ENCODE assay signal across 13 mouse cellular contexts in the genomic region with DNA sequence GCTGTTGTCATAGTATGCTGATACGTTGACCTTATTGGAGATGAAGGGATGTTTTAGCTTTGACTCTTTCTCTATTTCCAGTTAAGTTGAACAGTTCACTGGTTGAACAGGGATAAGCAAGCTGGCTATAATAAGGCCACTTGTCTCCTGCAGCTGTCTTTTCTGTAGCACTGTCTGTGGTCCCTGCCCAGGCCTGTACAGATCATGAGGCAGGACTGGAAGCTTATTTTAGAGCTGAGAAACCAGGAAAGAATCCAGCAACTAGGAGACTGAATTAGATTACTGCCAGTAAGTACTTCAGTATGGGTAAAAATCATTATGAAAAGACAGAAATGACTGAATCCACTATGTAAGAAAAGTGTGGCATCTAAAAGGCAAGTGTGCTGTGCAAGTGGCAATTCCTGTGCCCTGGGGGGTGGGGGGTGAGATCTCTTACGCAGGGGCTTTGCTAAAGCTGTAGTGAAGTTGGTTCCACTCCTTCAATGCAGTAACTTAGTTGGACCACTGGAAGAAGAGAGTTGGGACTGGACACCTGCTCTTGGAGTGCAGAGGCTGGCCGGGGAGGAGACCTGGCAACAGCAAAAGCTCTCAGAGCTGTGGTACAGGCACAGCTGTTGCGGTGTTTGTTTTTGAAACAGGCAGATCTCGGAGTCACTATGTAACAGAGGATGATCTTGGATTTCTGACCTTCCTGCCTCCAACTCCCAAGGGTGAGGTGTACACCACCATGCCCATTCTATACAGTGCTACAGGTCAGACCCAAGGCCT. TPM values are rescaled to one million over a fixed set of nuclear protein-coding genes. Genes with fewer than 3 reads are reported as not detected.
DNase-seq lines count a peak whose midpoint lies in the region; ATAC-seq and TF ChIP-seq lines count a peak whose summit lies in the region.
"Had no signal": no experiment of that assay in that cellular context is flagged by ENCODE, and none has a peak within 500 bp of the region (broad histone marks: within the 10 kb centered on the region; RNA-seq: fewer than 3 reads in every experiment).

No protein-coding gene starts in this region.

- peak; percentile 77 for ATAC-seq in frontal cortex, adult (ENCODE audit: low TSS enrichment)
- ATAC-seq in heart, embryonic 11.5 days (replicated peaks; ENCODE audit: insufficient number of reproducible peaks, low FRiP score, low TSS enrichment) = no peak; the same call in 1 of the 2 replicates
- ATAC-seq: hindbrain, embryonic 16.5 days had no signal

- peaks cover 6% of the 10 kb centered on the region for H3K4me1 ChIP-seq in heart, embryonic 11.5 days (ENCODE audit: control insufficient read depth, insufficient read depth, low read length)
- H3K4me1 ChIP-seq: forebrain, embryonic 10.5 days had no signal

- H3K27me3 ChIP-seq in heart, embryonic 11.5 days (ENCODE audit: control insufficient read depth, insufficient read depth, low read length) = no peaks in the 10 kb centered on the region
- H3K27me3 ChIP-seq in myocyte (ENCODE audit: control insufficient read depth, insufficient read depth, insufficient read length) = no peaks in the 10 kb centered on the region

- no peaks in the 10 kb centered on the region for H3K36me3 ChIP-seq in heart, embryonic 11.5 days (ENCODE audit: control insufficient read depth, insufficient read depth, low read length)
- H3K36me3 ChIP-seq in myocyte (ENCODE audit: control insufficient read depth, insufficient read depth) = no peaks in the 10 kb centered on the region
- H3K36me3 ChIP-seq: forebrain, embryonic 10.5 days had no signal

- H3ac ChIP-seq in myocyte (ENCODE audit: control insufficient read depth, insufficient read length) = no peak overlapping the region

- no peaks in the 10 kb centered on the region for H3K79me2 ChIP-seq in myocyte (ENCODE audit: control insufficient read depth, insufficient read depth)

- WGBS in heart, embryonic 11.5 days (ENCODE audit: insufficient replicate concordance) = 76% methylated on average over 5 of the region's 5 CpGs

- H3K9me3 ChIP-seq in heart, embryonic 11.5 days (replicated peaks; ENCODE audit: control insufficient read depth, low read length) = no peaks in the 10 kb centered on the region
- H3K9me3 ChIP-seq: forebrain, embryonic 10.5 days; megakaryocyte, embryonic 14.5 days had no signal

- DNase-seq in frontal cortex, postnatal 10 days (ENCODE audit: low spot score in 2 of 2) = no peak
- peak; percentile 65 for DNase-seq in gastrocnemius, adult 18-20 months (ENCODE audit: low spot score)
- no peak for DNase-seq in layer of hippocampus, postnatal 25 days (ENCODE audit: extremely low spot score in 1 of 2, low spot score in 1 of 2)
- DNase-seq in thymus, postnatal 10 days (ENCODE audit: low spot score in 2 of 2) = no peak
- DNase-seq in adrenal gland, postnatal 36 days = no peak
- DNase-seq: cerebellum, adult 11 months; kidney, adult 9 months had no signal

- TF ChIP-seq POLR2A in myocyte (IDR thresholded peaks at IDR 0.05; ENCODE audit: insufficient read length, low read depth) = no peak

- H3K4me3 ChIP-seq in heart, embryonic 11.5 days (ENCODE audit: low read depth, low read length) = no peak overlapping the region
- no peak overlapping the region for H3K4me3 ChIP-seq in myocyte
- H3K4me3 ChIP-seq: forebrain, embryonic 10.5 days; megakaryocyte, embryonic 14.5 days had no signal

- no peak overlapping the region for H3K9ac ChIP-seq in heart, embryonic 11.5 days (ENCODE audit: low read depth, low read length)

- H3K4me2 ChIP-seq in heart, embryonic 11.5 days = no peak overlapping the region
- peak overlapping the region; percentile 46 for H3K4me2 ChIP-seq in myocyte (ENCODE audit: low read depth)

- peak overlapping the region; percentile 51 for H3K27ac ChIP-seq in heart, embryonic 11.5 days (ENCODE audit: low read depth, low read length)
- H3K27ac ChIP-seq: forebrain, embryonic 10.5 days had no signal

TF ChIP-seq in myocyte, 11 proteins besides CTCF, POLR2A, EP300 and RAD21:
- TF ChIP-seq CEBPB (IDR thresholded peaks at IDR 0.05; ENCODE audit: insufficient read depth, poor library complexity, severe bottlenecking) = no peak
- peak; percentile 91 to 94 (median 91) for TF ChIP-seq MYOD1 (IDR thresholded peaks at IDR 0.05; ENCODE audit: control insufficient read depth in 1 of 3, insufficient read length in 2 of 3, low read depth in 2 of 3)
- TF ChIP-seq SRF (IDR thresholded peaks at IDR 0.05; ENCODE audit: control insufficient read depth, insufficient read length, low read depth) = no peak
- peak; percentile 88 for TF ChIP-seq TCF12 (IDR thresholded peaks at IDR 0.05; ENCODE audit: insufficient read depth, poor library complexity, severe bottlenecking)
- peak; percentile 61 for TF ChIP-seq TCF3 (IDR thresholded peaks at IDR 0.05; ENCODE audit: insufficient read length, low read depth)
- peak; percentile 82 to 96 (median 95) for TF ChIP-seq MYOG (IDR thresholded peaks at IDR 0.05; ENCODE audit: control insufficient read depth in 1 of 3, insufficient read depth in 1 of 3, insufficient read length in 2 of 3, low read depth in 2 of 3)
- no peak for TF ChIP-seq POLR2AphosphoS2 (IDR thresholded peaks at IDR 0.05; ENCODE audit: insufficient read length, low read depth)
- no peak for TF ChIP-seq MAX (IDR thresholded peaks at IDR 0.05; ENCODE audit: low read depth)
- no peak for TF ChIP-seq REST (IDR thresholded peaks at IDR 0.05; ENCODE audit: insufficient read depth, insufficient read length)
- TF ChIP-seq USF1 (IDR thresholded peaks at IDR 0.05; ENCODE audit: low read depth) = no peak
- TF ChIP-seq E2F4 (IDR thresholded peaks at IDR 0.05; ENCODE audit: insufficient read depth) = no peak

RNA-seq across cellular contexts. Expression of gene Rrp1b, which starts 17.6 kb away (rescaled TPM):
- total RNA-seq in gastrocnemius, adult 18-20 months (2021) = 1 to 10 TPM; 5.9 to 8.4 TPM
- polyA plus RNA-seq in heart, embryonic 11.5 days (2014; fragmentation: Nextera tagmentation; extraction: Ambion mirVana) = 29.5 and 44.3 TPM in 2 replicates
- 13.1 TPM for polyA plus RNA-seq in myocyte (2012; fragmentation: generic; extraction: Trizol)
- total RNA-seq in layer of hippocampus, postnatal 25 days (2021) = 10 to 100 TPM; 15.3 to 22.4 TPM
- 10 to 100 TPM; 21.7 to 30.4 TPM for total RNA-seq in adrenal gland, postnatal 36 days (2021)

RNA-seq across cellular contexts. Expression of gene Hsf2bp, which starts 17.8 kb away (rescaled TPM):
- under 1 TPM; 0.55 to 0.57 TPM for total RNA-seq in gastrocnemius, adult 18-20 months (2021)
- 0.35 and 0.44 TPM in 2 replicates for polyA plus RNA-seq in heart, embryonic 11.5 days (2014; fragmentation: Nextera tagmentation; extraction: Ambion mirVana)
- polyA plus RNA-seq in myocyte (2012; fragmentation: generic; extraction: Trizol) = 4.9 TPM
- 1 to 10 TPM in 1 of 2 experiments, under 1 TPM in 1; 0.84 to 1.0 TPM for total RNA-seq in layer of hippocampus, postnatal 25 days (2021)
- total RNA-seq in adrenal gland, postnatal 36 days (2021) = 1 to 10 TPM in 1 of 2 experiments, under 1 TPM in 1; 0.46 to 1.3 TPM
